Mouse (Mus musculus) adrenal gland, postnatal 25 days (tissue): ENCODE data around the gene AU022751. TPM values are rescaled to one million over a fixed set of nuclear protein-coding genes. Genes with fewer than 3 reads are reported as not detected.
"Not testable (repeated sequence)": the region's sequence is repeated elsewhere in the genome, so short reads cannot be mapped to it uniquely, and the experiment has no call there.

Experiments used
- DNase-seq: peaks from one replicate; pipeline ENCODE4 v3.0.0; 2021; ENCODE audit warnings: mixed read lengths
- long read RNA-seq: library from polyadenylated mRNA; stranded (forward); transcript quantifications from one replicate; pipeline ENCODE4 v2.0.0, GENCODE M21; 2021
- microRNA-seq, 2 experiments: library from miRNA; unstranded; fragments of <30 nt; microRNA quantifications; one replicate each; pipeline ENCODE4 v1.2.0; 2021
- total RNA-seq: library from RNA; stranded (reverse); gene quantifications from 2 replicates; pipeline ENCODE4 v1.2.3, GENCODE M21; 2021

Gene AU022751
- 0.24 TPM in 1 of 2 replicates, not detected in the other for total RNA-seq
- long read RNA-seq, result 0 reads

GRCm38 (mm10) chrX:6082954-6083680 lies at the start of gene AU022751:
TSS of gene AU022751 (minus strand) at chrX:6083419.
- DNase-seq, result no peak

- DNase-seq, result peak; percentile 40
These were observed 9.0 kb upstream of the AU022751 start for GRCm38 (mm10) chrX:6091996-6092757.

GRCm38 (mm10) chrX:6091547-6091946 lies 8.3 kb upstream of the AU022751 start:
- DNase-seq, result no peak

- no peak for DNase-seq
These were observed 21.7 kb downstream of the AU022751 start for GRCm38 (mm10) chrX:6061563-6061962.

GRCm38 (mm10) chrX:6047936-6048614 lies 35.1 kb downstream of the AU022751 start:
- DNase-seq, result not testable (repeated sequence)

- DNase-seq, result not testable (repeated sequence)
These were observed 35.9 kb downstream of the AU022751 start, which contains the start of gene Nudt11 for GRCm38 (mm10) chrX:6047066-6047935. TSS of gene Nudt11 (plus strand) at chrX:6047453.

Small RNA genes lying within 50 kb of the gene (microRNA-seq; reads per million reads assigned to microRNA genes)
- 0 reads per million in 2 experiments for gene Gm27360

Other genes starting within 250 kb of the AU022751 start
- gene Nudt11, start 36.0 kb downstream of the AU022751 start, total RNA-seq, result 22.5 and 32.0 TPM in 2 replicates
- 6.5 and 8.1 TPM in 2 replicates for gene Nudt10, start 89.6 kb upstream of the AU022751 start, total RNA-seq
- gene Bmp15, start 237.3 kb upstream of the AU022751 start, total RNA-seq, result 0.38 TPM in 1 of 2 replicates, not detected in the other